Comparison of ENCODE assay signal across 24 mouse cellular contexts in the genomic region with DNA sequence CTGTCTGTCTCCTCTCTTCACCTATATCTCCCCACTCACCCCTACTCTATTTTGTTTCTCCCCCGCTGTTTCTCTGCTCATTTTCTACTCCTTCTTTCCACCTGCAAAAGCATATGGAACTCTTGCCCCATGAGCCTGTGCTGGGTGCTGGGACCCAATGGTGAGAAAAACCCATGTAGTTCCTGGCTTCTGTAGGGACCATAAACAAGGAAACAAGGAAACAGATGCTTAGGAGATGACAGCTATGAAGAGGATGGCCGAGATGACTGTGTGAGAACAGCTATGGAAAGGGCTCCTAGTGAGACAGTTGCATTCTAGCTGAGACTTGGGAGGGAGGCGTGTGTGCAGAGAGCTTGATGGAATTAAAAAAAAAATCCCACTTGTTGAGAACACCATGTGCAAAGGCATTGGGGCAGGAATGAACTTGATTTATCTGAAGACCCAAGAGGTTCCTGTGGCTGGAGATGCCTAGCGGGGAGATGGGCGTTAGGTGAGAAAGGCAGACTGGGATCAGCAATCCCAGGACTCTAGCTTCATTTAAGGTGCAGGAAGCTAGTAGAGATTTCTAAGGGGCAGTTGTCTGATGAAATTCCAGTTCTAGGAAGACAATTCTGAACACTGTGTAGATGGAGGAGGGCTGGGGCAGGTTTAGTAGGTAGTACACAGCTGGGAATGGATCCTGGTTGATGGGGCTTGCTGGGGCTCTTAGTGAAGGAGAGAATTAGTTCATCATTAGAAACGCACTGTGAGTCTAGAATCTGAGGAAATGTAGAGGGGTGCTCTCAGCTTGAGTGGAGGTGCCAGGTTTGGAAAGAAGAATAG. TPM values are rescaled to one million over a fixed set of nuclear protein-coding genes. Genes with fewer than 3 reads are reported as not detected.
DNase-seq lines count a peak whose midpoint lies in the region; ATAC-seq and TF ChIP-seq lines count a peak whose summit lies in the region.
"Had no signal": no experiment of that assay in that cellular context is flagged by ENCODE, and none has a peak within 500 bp of the region (broad histone marks: within the 10 kb centered on the region; RNA-seq: fewer than 3 reads in every experiment).

No protein-coding gene starts in this region.

- H3K4me2 ChIP-seq in stomach, postnatal 0 days (replicated peaks; ENCODE audit: low read depth), result no peak overlapping the region
- H3K4me2 ChIP-seq: embryonic facial prominence, embryonic 12.5 days; forebrain, embryonic 13.5 days; hindbrain, embryonic 15.5 days had no signal

- 71% methylated on average over 6 of the region's 6 CpGs for WGBS in stomach, postnatal 0 days

- TF ChIP-seq EP300 in stomach, postnatal 0 days (optimal IDR thresholded peaks at IDR 0.05), result no peak

- intact Hi-C loops in gastrocnemius, postnatal 14 days (cut with DNase I; ENCODE audit: low total_unique reads), result no loop called here
- intact Hi-C loops in gastrocnemius, adult 2 months (cut with DNase I), result no loop called here

- no peaks in the 10 kb centered on the region for H3K27me3 ChIP-seq in stomach, postnatal 0 days (ENCODE audit: control insufficient read depth, insufficient read depth, low read length)
- H3K27me3 ChIP-seq: embryonic facial prominence, embryonic 12.5 days; forebrain, embryonic 13.5 days; hindbrain, embryonic 15.5 days; Patski had no signal

- no peaks in the 10 kb centered on the region for H3K4me1 ChIP-seq in stomach, postnatal 0 days (replicated peaks; ENCODE audit: control insufficient read depth, insufficient read depth)
- H3K4me1 ChIP-seq: embryonic facial prominence, embryonic 12.5 days; forebrain, embryonic 13.5 days; hindbrain, embryonic 15.5 days had no signal

- no peak overlapping the region for H3K27ac ChIP-seq in gastrocnemius, adult 2 months
- H3K27ac ChIP-seq in stomach, postnatal 0 days (replicated peaks), result no peak overlapping the region
- H3K27ac ChIP-seq: embryonic facial prominence, embryonic 12.5 days; forebrain, embryonic 13.5 days; hindbrain, embryonic 15.5 days had no signal

- peaks cover 51% of the 10 kb centered on the region for H3K9me3 ChIP-seq in stomach, postnatal 0 days (ENCODE audit: control insufficient read depth, low read length)

- H3K4me3 ChIP-seq in gastrocnemius, adult 2 months, result no peak overlapping the region
- no peak overlapping the region for H3K4me3 ChIP-seq in stomach, postnatal 0 days (ENCODE audit: low read depth, low read length)
- H3K4me3 ChIP-seq: embryonic facial prominence, embryonic 12.5 days; forebrain, embryonic 13.5 days; hindbrain, embryonic 15.5 days had no signal

- no peak for ATAC-seq in stomach, postnatal 0 days (ENCODE audit: low FRiP score, low TSS enrichment)
- ATAC-seq: activated CD4-positive, CD25-positive, alpha-beta regulatory T cell, adult 4 months; forebrain, embryonic 13.5 days; forebrain, postnatal 0 days; Patski had no signal

- no peak overlapping the region for H3K9ac ChIP-seq in stomach, postnatal 0 days (ENCODE audit: low read length)
- H3K9ac ChIP-seq: embryonic facial prominence, embryonic 12.5 days; forebrain, embryonic 13.5 days; forebrain, postnatal 0 days; hindbrain, embryonic 15.5 days had no signal

- TF ChIP-seq CTCF in gastrocnemius, adult 2 months (IDR thresholded peaks at IDR 0.05), result no peak
- no peak for TF ChIP-seq CTCF in stomach, postnatal 0 days (IDR thresholded peaks at IDR 0.05; ENCODE audit: low read depth)

- peak; percentile 4 for DNase-seq in gastrocnemius, postnatal 14 days
- no peak for DNase-seq in gastrocnemius, adult 2 months
- DNase-seq in kidney, postnatal 10 days, result peak; percentile 5
- no peak for DNase-seq in kidney, adult 18-20 months
- peak; percentile 5 to 7 for DNase-seq in spleen, adult 18-20 months
- no peak for DNase-seq in spleen, postnatal 36 days (ENCODE audit: low spot score in 2 of 2)
- peak; percentile 20 for DNase-seq in stomach, postnatal 0 days (ENCODE audit: low spot score)
- DNase-seq: adrenal gland, postnatal 14 days; cerebellum, adult 11-12 months; cerebellum, adult 9-10 months; cerebellum, postnatal 25 days; forebrain, postnatal 0 days; heart, postnatal 10 days had no signal

- H3K36me3 ChIP-seq in stomach, postnatal 0 days (ENCODE audit: control insufficient read depth, insufficient read depth, low read length), result no peaks in the 10 kb centered on the region
- H3K36me3 ChIP-seq: embryonic facial prominence, embryonic 12.5 days; hindbrain, embryonic 15.5 days had no signal

RNA-seq across cellular contexts. Expression of a gene that starts 4.4 kb away (rescaled TPM):
- not detected for total RNA-seq in gastrocnemius, postnatal 14 days (2021)
- not detected for total RNA-seq in gastrocnemius, adult 2 months (2021)
- polyA plus RNA-seq in stomach, postnatal 0 days (2015; fragmentation: Nextera tagmentation; extraction: Ambion mirVana), result 0.54 and 0.84 TPM in 2 replicates
- total RNA-seq: forebrain, postnatal 0 days; gastrocnemius, adult 8-10 months had no signal
- polyA plus RNA-seq: cortical plate, adult 2 months had no signal

RNA-seq across cellular contexts. Expression of a gene that starts 19.4 kb away (rescaled TPM):
- total RNA-seq in gastrocnemius, postnatal 14 days (2021), result under 1 TPM in 1 of 2 experiments, not detected in 1; 0.12 TPM
- total RNA-seq in gastrocnemius, adult 2 months (2021), result not detected
- polyA plus RNA-seq in stomach, postnatal 0 days (2015; fragmentation: Nextera tagmentation; extraction: Ambion mirVana), result 23.6 and 24.8 TPM in 2 replicates
- total RNA-seq: CH12.LX; heart, adult 8-10 months; heart, postnatal 10 days had no signal
- polyA plus RNA-seq: activated CD4-positive, CD25-positive, alpha-beta regulatory T cell, adult 4 months; embryonic facial prominence, embryonic 12.5 days; forebrain, embryonic 13.5 days; forebrain, postnatal 0 days; heart, embryonic 14.5 days; hindbrain, embryonic 11.5 days; hindbrain, embryonic 15.5 days had no signal

RNA-seq across cellular contexts. Expression of a gene that starts 25.6 kb away (rescaled TPM):
- under 1 TPM; 0.22 to 0.39 TPM for total RNA-seq in gastrocnemius, postnatal 14 days (2021)
- total RNA-seq in gastrocnemius, adult 2 months (2021), result not detected
- polyA plus RNA-seq in stomach, postnatal 0 days (2015; fragmentation: Nextera tagmentation; extraction: Ambion mirVana), result 7.2 and 8.2 TPM in 2 replicates
- total RNA-seq: CH12.LX; gastrocnemius, adult 8-10 months had no signal
- polyA plus RNA-seq: Patski had no signal

RNA-seq across cellular contexts. Expression of a gene that starts 30.8 kb away (rescaled TPM):
- total RNA-seq in gastrocnemius, postnatal 14 days (2021), result not detected
- not detected for total RNA-seq in gastrocnemius, adult 2 months (2021)
- 0.12 TPM in 1 of 2 replicates, not detected in the other for polyA plus RNA-seq in stomach, postnatal 0 days (2015; fragmentation: Nextera tagmentation; extraction: Ambion mirVana)
- total RNA-seq: CH12.LX; forebrain, postnatal 0 days; heart, postnatal 10 days had no signal
- polyA plus RNA-seq: activated CD4-positive, CD25-positive, alpha-beta regulatory T cell, adult 4 months; cortical plate, adult 2 months; embryonic facial prominence, embryonic 12.5 days; forebrain, embryonic 13.5 days; forebrain, postnatal 0 days; heart, embryonic 14.5 days; hindbrain, embryonic 11.5 days; hindbrain, embryonic 15.5 days had no signal

RNA-seq across cellular contexts. Expression of a gene that starts 46.2 kb away (rescaled TPM):
- 10 to 100 TPM; 16.8 to 17.1 TPM for total RNA-seq in gastrocnemius, postnatal 14 days (2021)
- 1 to 10 TPM; 6.1 to 6.6 TPM for total RNA-seq in gastrocnemius, adult 2 months (2021)
- 30.0 and 34.1 TPM in 2 replicates for polyA plus RNA-seq in stomach, postnatal 0 days (2015; fragmentation: Nextera tagmentation; extraction: Ambion mirVana)

Comparison
In these comparisons a context has a peak if more than half of its experiments do, and no peak if none do; other contexts are left out.
1. DNase-seq: peak in gastrocnemius, postnatal 14 days (single experiment), kidney, postnatal 10 days (single experiment), spleen, adult 18-20 months (2 of 2) and stomach, postnatal 0 days (single experiment); none in gastrocnemius, adult 2 months (single experiment), kidney, adult 18-20 months (single experiment) and spleen, postnatal 36 days (0 of 2).